Mouse (Mus musculus): ENCODE results near the gene Zfp128.
"Not testable (repeated sequence)": the region's sequence is repeated elsewhere in the genome, so short reads cannot be mapped to it uniquely, and the experiment has no call there.

Zfp128 gene

DNA sequence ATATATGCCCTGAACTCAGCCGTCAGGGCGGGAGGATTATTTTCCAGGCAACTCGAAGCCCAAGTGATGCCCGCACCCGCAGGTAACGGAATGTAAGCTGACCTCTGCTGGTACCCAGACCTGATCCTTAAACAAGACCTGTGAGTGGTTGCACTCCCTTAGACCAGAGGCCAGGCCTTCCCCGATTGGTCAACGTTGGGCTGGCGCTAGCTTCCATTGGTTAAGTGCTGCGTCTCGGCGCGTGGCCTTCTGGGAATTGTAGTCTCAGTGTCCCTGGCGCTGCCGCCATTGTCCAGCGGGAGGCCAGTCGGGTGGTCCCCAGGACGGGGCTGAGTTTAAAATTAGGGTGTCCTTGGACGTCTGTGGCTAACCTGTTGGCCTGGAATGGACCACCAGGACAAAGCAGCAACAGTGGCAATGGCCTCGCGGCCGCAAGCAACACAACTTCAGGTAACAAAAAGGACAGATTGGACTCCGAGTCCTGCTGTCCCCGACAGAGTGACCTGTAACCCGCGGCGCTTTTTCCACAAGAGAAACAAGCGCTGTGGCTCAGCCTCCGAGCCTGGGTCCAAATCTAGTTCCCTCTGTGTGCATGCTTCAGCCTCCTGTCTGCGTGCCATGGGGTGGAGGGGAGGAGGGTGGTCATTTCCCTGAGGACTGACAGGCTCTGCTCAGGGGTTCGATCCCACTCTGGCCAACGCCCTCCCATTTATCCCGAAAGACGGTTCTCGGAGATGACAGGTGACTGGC lies at the start of gene Zfp128:
Gene Zfp128 (plus strand): TSS at position 267 of the 750 bp plus-strand sequence.
- peak; percentile 93 to 94 for DNase-seq (ENCODE audit: low spot score in 2 of 2)

DNA sequence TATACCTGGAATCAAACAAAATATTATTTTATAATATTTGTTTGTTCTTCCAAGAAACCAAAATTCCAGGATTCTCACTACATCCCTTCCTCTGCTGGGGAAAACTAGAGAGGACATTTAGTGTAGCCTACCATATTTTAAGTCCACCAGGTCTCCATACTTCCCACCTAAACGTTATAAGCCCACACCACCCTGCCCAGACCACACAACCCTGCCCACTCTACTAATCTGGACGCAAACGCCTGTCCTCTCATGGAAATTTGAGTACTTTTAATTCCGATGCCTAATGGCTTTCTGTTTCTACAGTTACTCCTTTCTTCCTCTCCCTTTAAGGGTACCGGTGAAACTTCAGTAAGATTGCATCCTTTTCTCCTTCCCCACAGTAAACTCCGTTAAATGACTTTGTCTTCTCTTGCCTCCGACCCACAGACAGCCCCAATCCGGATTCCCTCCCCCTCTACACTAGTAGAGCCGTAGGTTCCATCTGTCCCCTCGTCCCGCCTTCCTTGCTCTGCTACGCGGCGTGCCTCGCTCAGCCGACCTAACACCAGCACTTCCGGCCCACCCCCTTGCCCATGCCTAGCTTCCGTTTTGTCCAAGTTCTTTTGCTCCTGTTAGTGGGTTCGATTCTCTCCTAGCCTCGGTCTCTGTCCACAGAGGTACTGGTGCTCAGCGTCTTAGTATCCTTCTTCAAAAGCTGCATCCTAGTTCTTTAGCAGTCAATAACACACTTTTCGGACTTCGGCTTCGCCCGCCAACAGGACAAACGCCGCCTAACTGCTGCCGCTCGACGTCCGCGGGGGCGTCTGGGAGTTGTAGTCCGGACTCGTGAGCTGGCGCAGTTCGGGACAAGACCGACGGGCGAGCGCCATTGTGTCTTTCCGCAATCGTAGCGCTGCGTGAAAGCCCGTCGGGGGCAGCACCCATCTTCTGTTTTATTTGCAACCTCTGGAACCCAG lies 46.5 kb upstream of the Zfp128 start, which contains the start of gene Zfp110:
Gene Zfp110 (plus strand): TSS at position 600 of the 959 bp plus-strand sequence.
- peak; percentile 71 to 74 for DNase-seq (ENCODE audit: low spot score in 2 of 2)

DNA sequence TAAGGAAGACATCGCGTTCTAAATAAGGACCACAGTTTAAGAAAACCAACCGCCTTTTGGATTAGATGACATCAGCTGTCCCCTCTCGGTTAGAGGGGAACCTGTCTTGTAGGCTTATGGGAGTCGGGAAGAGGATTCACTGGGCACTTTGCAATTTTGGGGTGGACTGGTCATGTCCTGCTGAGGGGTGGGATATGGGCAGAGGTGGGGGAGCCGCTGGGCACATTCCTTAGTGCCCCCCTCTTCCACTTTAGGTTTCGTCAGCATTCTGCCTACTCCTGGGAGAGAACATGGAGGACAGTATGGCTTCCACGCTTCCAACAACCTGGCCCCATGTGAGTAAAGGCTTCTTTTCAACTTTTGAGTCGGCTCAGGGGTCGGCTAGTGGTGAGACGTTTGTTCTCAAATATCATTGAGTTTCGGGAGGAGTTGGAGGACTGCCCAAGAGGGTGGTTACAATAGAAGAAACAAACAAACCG lies 45.7 kb upstream of the Zfp128 start:
- DNase-seq (ENCODE audit: low spot score in 2 of 2): no peak

DNA sequence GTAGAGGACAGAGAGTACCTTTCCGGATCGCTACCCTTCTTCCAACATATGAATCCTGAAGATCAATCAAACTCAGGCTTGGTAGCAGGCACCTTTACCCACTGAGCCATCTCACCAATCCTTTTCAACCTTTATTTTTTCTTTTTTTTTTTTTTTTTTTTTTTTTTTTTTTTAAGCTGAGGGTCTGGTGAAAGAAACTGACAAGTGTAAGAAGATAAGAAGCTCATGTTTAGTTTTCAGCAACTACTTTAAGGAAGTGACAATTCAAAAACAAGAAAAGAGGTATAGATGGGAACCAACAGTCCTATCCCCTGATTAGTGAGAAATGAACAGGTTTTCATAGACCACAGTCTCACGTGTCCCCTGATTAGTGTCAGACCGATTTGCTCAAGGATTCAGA lies 45.2 kb upstream of the Zfp128 start:
- DNase-seq (ENCODE audit: low spot score in 2 of 2): no peak

DNA sequence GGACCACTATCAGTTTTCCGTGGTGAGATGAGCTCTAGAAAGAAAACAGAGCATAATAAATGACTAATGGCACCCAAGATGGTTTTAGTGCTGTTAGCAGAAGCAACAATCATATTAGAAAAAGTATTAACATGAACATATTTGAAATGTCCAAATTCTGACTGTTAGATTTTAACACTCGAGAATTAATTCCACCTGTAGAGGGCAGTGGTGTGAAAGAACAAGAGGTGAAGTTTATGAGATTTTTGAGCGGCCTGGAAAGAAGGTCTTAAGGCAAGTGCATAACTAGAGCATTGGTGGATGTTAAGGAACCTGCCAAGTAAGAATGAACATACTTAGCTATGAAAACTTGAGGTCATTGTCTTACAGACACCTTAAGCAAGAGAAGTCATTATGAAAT lies 6.7 kb upstream of the Zfp128 start:
- DNase-seq (ENCODE audit: low spot score in 2 of 2): no peak

DNA sequence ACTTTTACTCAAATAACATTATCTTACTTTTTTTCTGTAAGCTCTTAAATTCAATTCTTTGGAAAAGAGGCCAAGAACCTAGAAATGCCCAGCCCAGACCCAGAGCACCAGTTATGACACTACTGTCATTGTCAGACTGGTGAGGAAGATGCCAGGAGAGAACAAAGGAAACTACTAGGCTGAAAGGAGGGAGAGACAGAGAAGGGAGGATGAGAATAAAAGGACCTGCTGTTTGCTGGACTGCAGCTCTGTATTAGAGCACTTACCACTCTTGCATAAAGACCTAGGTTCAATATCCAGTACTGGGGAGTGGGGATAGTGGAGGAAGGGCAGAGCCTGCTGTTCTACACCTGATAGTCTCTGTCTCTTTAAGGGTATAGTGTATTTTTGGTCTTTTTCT lies 941 bp upstream of the Zfp128 start:
- DNase-seq (ENCODE audit: low spot score in 2 of 2): no peak

DNA sequence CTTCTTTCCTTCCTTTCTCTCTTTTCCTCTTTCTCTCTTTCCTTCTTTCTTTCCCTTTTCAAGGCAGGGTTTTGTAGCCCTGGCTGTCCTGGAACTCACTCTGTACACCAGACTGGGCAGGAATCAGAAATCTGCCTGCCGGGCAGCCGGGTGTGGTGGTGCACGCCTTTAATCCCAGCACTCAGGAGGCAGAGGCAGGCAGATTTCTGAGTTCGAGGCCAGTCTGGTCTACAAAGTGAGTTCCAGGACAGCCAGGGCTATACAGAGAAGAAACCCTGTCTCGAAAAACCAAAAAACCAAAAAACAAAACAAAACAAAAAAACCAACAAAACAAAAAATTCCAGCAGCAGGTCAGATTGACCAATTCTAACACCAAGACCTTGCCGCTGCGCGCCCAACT lies 480 bp upstream of the Zfp128 start:
- not testable (repeated sequence) for DNase-seq (ENCODE audit: low spot score in 2 of 2)

DNA sequence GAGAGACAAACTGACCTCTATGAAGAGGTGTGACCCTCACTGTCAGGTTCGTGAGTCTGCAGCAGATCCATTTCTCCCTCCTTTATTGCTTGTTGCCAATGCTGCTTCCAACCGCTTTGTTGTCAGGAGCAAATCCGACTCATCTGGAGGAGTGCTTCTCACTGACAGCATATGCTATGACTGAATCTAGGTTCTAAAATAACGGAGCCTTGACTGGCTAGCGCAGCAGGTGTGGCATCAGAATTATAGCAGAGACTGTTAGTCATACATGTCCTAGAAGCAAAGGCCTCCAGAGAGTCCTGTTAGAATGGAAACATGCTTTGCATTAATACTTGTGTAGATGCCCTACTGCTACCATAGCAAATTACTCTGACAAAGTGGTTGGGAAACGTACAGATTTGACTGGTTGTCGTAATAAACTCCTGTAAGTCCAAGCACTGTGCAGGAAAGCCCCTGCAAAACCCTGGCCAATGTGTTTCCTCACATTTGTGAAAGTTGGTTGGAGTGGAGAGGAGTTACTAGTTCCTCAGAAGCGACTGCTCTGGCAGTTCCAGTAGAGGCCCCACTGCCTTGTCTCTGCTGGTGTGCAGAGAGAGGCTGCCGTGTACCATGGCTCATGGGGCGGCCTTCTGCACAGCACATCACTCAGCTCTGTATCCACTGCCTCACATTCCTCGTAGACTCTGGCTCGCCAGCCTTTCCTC lies 5.7 kb downstream of the Zfp128 start:
- DNase-seq (ENCODE audit: low spot score in 2 of 2): no peak

DNA sequence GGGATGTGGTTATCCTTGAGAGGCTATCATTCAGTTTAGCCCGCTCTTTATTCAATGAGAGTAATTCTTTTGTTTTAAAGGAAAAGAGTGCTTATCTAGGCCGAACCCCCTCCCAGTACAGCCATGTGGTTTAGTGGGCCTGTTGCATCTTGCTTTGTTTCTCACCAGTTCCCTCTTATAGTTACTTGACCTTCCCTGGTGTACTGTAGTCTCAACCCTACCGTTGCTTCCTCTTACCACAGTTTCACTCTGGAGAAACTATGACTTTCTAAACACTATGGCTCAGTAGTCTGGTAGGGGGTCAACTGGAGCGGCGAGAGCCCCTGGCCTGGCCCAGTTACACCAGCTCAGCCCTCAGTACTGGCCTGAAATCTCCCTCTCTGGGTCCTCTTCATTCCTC lies 6.6 kb downstream of the Zfp128 start:
- DNase-seq (ENCODE audit: low spot score in 2 of 2): no peak

DNA sequence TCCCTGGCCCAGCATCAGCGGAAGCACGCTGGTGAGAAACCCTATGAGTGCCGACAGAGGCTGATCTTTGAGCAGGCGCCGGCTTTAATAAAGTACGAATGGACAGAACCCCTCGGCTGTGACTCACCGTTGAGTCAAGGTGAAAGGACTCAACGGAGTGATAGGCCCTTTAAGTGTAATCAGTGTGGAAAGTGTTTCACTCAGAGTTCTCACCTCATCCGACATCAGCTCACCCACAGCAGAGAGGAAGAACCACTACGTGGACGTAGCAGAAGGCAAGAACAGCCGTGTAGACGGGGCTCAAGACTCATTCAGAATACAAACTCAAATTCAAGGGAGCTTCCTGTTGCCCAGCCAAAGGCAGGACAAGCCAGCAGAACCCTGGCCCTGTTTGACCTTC lies 10.0 kb downstream of the Zfp128 start:
- DNase-seq (ENCODE audit: low spot score in 2 of 2): no peak

DNA sequence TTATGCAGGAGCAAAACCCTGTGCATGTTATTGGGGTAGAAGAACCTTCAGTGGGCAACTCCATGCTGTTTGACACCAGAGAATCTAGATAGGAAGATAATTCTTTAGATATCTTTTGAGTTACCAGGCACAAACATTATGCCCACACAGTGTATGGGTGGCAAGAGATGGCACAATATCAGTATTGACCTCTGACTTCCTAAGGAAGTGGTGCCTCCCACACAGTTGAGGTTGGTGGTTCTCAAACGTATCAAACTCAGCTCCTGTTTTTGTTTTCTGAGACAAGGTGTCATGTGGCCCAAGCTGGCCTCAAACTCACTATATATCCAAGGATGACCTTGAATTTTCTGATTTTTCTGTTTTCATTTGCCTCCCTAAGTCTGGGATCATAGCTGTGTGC lies 10.4 kb downstream of the Zfp128 start:
- no peak for DNase-seq (ENCODE audit: low spot score in 2 of 2)

DNA sequence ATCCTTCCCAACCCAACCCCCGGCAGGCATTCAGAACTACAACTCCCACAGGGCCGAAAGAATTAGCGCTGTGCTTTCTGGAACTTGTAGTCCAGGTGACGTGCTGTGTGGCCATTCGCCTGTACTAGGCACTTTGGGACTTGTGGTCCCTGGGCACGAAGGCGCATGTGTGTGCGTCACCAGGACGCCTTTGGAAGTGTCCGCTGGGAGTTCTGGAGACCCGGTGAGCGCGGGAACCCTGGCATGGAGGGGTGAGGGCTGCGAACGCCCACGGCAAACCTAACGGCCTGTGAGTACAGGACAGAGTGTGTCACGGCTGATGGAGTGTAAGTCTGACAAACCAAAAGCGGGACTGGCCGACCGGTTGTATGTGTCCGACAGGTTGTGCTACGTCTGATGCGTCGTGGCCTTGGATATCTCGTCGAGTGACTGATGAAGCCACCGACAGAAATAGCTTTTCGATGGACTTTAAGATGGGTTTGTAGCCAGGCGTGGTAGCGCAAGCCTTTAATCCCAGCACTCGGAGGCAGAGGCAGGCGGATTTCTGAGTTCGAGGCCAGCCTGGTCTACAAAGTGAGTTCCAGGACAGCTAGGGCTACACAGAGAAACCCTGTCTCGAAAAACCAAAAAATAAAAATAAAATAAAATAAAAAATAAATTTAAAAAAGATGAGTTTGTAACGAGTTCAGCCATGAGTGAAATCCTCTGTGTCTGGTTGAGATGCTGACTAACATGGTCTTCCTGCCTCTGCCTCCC lies 16.9 kb downstream of the Zfp128 start, which contains the start of gene Zscan22:
Gene Zscan22 (plus strand): TSS at position 161 of the 756 bp plus-strand sequence.
- peak; percentile 88 to 94 for DNase-seq (ENCODE audit: low spot score in 2 of 2)

DNA sequence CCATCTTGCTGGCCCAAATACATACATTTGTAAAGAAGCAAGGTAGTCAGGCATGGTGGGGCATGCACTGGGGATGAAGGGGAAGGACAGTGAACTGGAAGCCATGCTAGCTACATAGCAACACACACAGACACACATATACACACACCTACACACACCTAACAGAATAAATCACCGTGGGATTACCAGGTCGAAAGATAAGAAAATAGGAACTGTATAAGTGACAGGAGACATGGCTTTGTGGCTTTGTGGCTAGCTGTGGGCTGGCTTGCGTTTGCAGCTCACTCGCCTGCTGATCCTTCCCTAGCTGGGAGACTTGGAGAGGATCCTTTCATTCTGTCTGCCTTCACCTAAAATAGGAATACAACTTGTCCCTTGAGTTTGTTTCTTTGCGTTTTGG lies 20.5 kb downstream of the Zfp128 start:
- no peak for DNase-seq (ENCODE audit: low spot score in 2 of 2)

DNA sequence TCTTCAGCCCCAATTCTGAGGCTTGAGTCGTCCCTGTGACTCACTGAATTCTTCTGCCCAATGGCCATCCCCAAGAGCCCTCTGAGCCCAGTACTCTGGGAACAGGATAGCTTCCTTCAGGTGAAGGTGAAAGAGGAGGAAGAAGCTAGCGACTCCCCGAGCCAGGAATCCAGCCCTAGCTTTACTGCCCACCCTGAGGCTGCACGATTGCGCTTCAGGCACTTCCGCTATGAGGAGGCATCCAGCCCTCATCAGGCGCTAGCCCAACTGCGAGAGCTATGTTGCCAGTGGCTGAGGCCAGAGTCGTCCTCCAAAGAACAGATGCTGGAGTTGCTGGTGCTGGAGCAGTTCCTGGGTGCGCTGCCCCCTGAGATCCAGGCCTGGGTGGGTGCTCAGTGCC lies 22.6 kb downstream of the Zfp128 start:
- no peak for DNase-seq (ENCODE audit: low spot score in 2 of 2)

DNA sequence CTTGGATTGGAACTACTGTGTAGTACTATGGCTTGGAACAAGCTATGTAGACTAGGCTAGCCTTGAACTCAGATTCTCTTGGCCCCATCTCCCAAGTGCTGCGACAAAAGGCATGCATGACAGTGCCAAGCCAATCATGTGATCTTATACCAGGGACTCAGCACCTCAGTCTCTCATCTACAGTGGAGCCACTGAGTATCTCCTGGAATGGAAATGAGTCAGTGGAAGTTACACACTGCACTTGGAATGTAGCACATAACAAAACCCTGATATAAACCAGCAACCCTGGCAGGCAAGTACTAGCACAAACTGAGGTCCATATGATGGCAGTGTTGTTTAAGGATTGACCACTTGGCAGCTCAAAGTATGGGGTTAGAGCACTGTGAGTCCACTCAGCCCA lies 24.2 kb downstream of the Zfp128 start:
- no peak for DNase-seq (ENCODE audit: low spot score in 2 of 2)

DNA sequence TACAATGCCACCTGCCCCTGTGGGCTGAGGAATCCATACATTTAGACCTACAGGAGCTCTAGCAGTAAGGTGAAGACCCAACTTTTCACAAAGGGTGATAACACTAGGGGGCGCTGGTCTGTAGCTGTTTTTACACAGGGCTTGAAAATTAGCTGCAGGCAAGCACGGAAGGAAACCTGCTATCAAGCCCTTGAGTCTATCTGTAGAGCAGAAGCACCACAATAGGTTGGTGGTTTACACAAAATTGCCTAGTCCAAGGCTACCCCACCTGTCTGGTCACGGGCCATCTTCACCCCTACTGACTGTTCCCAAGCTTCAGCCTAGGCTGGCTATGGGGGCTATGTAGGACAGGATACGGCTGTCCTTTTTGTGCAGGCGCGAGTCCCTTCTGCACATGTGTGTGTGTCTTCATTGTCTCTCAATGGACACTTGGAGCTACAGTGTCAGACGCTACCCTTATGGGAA lies 28.6 kb downstream of the Zfp128 start:
- DNase-seq (ENCODE audit: low spot score in 2 of 2): peak; percentile 55 to 70

DNA sequence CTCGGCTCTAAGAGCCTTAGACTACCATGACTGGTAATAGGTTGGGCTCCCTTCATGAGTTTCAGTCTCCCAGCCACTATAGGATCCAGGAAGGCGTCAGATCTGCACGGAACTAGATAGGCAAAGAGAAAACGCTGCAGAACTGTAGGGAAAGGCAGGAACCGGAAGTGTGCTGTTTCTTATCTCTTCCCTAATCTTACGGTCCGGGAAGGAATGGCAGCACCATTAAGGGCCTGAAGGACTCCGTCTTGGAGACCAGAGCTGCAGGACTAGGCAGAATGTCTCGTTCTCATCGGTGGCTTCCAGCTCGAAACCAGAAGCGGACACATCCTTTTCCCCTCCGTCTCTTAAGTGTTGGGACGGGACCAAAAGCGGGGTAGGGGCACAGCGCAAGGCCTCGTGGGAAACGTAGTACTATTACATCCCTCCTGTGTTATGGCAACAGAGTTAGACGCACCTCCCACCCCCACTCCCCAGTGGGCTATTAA lies 29.2 kb downstream of the Zfp128 start:
- DNase-seq (ENCODE audit: low spot score in 2 of 2): peak; percentile 50 to 61

DNA sequence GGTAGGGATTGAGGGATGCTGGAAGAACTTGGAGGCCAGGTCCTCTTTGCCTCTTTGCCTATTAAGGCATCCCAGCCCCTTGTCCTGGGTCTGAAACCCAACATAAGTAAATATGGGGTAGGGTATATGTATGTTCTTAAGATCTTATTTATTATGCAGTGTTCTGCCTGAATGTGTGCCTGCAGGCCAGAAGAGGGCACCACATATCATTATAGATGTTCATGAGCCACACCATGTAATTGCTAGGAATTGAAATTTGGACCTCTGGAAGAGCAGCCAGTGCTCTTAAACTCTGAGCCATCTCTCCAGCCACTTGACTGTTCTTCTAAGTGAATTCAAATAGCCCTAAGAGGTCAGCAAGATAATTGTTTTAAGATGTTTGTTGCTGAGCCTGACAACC lies 32.6 kb downstream of the Zfp128 start:
- no peak for DNase-seq (ENCODE audit: low spot score in 2 of 2)

DNA sequence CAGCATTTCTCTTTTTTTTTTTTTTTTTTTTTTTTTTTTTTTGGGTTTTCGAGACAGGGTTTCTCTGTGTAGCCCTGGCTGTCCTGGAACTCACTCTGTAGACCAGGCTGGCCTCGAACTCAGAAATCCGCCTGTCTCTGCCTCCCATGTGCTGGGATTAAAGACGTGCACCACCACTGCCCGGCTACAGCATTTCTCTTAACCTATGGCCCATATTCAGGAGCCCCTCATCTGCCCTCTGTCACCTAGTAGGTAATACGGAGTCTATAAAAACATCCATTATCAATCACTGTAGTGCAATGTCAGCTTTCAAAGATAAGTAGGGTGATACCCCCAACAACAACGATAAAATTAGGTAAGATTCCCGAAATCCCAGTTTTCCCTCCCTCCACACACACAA lies 39.5 kb downstream of the Zfp128 start:
- not testable (repeated sequence) for DNase-seq (ENCODE audit: low spot score in 2 of 2)

DNA sequence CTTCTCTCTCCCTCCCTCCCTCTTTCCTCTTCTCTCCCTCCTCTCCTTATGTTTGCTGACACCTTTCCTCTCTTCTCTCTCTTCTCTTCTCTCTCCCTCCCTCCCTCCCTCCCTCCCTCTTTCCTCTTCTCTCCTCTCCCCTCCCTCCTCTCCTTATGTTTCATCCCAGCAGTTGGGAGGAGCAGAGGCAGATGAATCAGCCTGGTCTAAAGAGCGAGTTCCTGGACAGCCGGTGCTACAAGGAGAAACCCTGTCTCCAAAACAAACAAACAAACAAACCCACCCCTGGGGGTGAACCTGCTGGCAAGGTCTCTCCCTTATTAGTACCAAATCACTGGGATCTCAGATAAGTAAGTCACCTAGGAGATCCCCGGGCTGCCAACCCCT lies 40.3 kb downstream of the Zfp128 start:
- peak in 1 of 2 experiments; percentile 26 for DNase-seq (ENCODE audit: low spot score in 2 of 2)
